Mouse (Mus musculus) adrenal gland, postnatal 10 days (tissue): ENCODE data around the gene Atp11b. TPM values are rescaled to one million over a fixed set of nuclear protein-coding genes. Genes with fewer than 3 reads are reported as not detected.

Experiments
- DNase-seq: peaks from one replicate; pipeline ENCODE4 v3.0.0; 2021; ENCODE audit warnings: mixed read lengths
- long read RNA-seq, 2 experiments: library from polyadenylated mRNA; stranded (forward); transcript quantifications; one replicate each; pipeline ENCODE4 v2.0.0; 2021
- total RNA-seq, 2 experiments: library from RNA; stranded (reverse); gene quantifications; 2 replicates each; pipeline ENCODE4 v1.2.3; 2021

Atp11b gene
- 10 to 100 TPM; 40.6 to 44.2 TPM for total RNA-seq
- long read RNA-seq, experiment 1, full-length matches to known transcripts: 25 of 34 reads
- long read RNA-seq, experiment 1, partial matches to known transcripts: 5 of 34 reads
- long read RNA-seq, experiment 1, other reads (novel, unspliced or antisense): 4 of 34 reads
- long read RNA-seq, experiment 2, full-length matches to known transcripts: 9 of 15 reads
- long read RNA-seq, experiment 2, partial matches to known transcripts: 0 of 15 reads
- long read RNA-seq, experiment 2, other reads (novel, unspliced or antisense): 6 of 15 reads

GRCm38 (mm10) chr3:35753825-35754767 lies at the start of gene Atp11b:
Gene Atp11b, plus strand, starts transcription at chr3:35754106.
- DNase-seq: peak; percentile 94

DNA sequence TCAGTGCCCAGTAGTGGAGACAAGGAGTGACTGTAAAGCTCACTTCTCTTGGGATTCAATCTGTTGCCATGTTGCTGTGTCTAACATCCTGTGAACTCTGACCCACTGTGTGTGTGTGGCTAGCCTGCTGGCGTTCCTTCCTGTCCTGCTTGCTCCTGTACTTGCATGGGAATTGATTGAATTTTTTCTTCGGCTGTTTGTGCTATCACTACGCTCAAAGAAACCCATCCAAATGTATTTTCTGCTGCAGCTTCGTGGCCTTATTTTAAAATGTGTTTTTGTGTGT lies 49.6 kb upstream of the Atp11b start:
- DNase-seq: peak; percentile 20

DNA sequence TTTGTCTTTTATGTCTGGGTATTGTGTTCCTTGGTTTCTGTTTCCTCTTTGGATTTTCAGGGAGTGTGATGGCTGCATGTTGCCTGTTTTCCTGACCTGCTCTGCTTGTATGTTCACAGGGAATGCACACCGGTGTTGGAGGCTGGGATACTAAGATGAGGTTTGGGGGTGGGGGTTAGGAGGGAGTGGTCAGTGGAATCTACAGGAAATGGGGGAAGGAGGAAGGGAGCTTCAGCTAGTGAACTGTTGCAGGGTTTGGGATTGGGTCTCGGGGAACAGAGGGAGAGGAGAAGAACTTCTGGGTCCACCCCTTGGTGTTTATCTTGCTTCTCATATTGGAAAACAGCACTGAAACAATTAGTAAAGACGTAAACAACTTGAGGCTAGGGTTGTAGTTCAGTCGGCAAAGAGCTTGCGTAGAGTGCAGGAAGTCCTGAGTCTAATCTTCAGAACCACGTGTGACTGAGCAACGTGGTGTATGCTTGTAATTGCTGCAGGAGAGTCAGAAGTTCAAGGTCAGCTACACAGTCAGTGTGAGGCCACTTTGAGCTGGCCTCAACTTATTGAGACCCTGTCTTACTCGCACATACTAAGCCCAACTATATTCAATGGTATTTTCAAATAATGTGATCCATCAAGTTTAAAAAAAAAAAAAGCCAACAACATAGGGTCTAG lies 34.2 kb upstream of the Atp11b start:
- DNase-seq: no peak

- DNase-seq: no peak
These were observed 33.1 kb upstream of the Atp11b start for GRCm38 (mm10) chr3:35720801-35721200.

DNA sequence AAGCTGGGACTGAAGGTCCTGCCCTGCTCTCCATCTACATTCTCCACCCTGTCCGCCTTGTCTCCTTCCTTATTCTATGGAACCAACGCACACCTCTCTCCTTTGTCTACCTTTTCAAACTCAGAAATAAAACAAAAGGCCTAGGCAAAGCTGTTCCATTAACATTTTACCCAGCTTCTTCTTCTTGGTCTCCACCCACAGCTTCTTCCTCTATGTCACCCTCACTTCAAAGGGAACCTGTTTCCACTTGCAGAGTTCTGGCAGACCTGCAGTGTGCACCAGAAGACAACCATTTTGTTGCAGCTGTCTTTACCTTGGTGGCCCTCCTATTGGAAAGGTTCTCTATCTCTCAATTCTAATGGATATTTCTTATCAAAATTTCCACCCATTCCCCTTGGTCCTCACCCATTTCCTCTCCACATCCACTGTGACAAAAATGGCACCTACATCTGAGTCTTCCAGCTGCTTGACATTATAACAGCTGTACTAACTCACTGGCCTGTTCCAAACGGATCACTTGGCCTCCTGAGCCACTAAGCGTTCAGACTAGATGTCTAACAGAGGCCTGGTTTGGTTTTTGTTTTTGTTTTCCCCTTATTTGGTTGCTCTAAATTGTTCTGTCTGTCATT lies 32.0 kb upstream of the Atp11b start:
- DNase-seq: no peak

GRCm38 (mm10) chr3:35722811-35723210 lies 31.1 kb upstream of the Atp11b start:
- DNase-seq: no peak

GRCm38 (mm10) chr3:35723586-35724322 lies 30.2 kb upstream of the Atp11b start:
- no peak for DNase-seq

DNA sequence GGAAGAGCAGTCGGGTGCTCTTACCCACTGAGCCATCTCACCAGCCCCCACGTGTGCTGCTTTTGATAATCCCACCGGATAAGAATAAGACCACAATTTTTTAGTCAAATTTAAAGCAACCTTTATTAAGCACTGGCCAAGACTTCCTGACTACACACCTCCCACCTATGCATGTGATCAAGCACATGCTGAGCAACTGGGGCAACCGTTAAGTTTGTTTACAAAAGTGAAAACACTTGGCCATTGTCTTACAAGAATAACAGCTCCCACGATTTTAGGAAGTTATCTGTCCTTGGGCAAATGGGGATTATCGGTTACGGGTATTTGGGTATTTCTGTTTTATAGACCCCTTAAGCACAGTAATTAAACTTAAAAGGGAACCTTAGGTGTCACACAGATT lies 28.8 kb upstream of the Atp11b start:
- DNase-seq: no peak

- DNase-seq: no peak
These were observed 27.0 kb upstream of the Atp11b start for GRCm38 (mm10) chr3:35726936-35727335.

DNA sequence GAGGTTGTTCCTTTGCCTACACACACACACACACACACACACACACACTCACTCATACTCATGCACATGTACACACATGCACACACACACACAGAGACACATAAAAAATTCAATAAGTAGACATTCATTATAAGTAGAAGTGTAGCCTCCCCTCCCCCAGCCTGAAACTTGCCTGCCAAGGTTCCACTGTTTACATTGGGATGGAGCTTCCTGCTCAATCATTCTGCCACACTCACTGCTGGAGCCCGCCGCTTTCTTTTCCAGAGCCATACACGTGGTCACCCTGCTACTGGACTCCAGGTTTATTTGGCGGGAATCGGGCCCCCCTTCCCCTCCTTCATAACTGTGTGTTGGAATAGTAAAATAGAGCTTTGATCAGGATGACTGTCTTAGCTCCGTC lies 24.4 kb upstream of the Atp11b start:
- no peak for DNase-seq

DNA sequence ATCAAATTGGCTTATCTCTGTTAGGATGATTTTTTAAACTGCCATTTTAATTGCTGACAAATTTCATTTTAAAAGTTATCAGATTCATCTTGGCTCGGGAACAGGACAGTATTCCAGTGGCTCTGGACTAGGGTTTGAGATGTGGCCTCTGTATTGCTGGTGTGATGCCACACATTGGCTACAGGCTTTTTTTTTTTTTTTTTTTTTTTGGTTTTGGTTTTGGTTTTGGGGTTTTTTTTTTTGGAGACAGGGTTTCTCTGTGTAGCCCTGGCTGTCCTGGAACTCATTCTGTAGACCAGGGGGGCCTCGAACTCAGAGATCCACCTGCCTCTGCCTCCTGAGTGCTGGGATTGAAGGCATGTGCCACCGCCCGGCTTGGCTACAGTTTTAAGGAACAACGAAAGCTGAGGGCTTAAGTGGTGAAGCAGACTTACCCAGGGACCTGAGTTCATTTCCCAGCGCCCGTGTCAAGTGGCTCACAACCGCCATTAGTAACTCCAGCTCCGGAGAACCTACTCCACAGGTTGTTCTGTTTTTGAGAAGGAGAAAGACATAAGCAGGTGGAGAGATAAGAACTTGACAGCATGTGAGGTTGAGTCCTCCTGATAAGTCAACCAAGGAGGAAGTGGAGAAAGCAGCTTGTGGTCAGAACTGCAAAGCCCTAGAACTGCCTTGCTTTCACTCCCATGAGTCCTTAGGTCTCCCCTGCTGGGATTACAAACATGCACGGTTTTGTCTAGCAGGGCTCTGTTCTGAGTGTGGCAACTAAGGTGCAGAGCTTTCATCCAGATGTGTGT lies 21.7 kb upstream of the Atp11b start:
- no peak for DNase-seq

- no peak for DNase-seq
These were observed 21.1 kb upstream of the Atp11b start for GRCm38 (mm10) chr3:35732778-35733147.

DNA sequence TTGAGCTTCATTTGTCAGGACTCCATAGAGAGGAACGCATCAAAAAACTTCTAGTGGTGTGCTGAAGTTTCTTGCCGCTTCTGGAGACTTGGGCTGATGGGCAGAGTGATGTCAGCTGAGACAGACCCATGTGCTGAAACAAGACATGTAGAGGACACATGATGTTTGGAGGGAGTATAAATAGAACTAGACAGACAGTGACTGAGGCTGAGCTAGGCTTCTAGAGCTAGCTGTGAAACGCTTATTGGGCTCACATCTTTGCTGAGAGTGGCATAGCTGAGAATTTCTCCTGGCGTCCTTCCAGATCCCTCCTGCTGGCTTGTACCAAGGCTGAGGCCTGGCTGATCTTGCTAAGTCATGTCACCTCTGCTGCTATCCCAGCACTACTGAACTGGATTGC lies 19.4 kb upstream of the Atp11b start:
- DNase-seq: no peak

GRCm38 (mm10) chr3:35738071-35738470 lies 15.8 kb upstream of the Atp11b start:
- no peak for DNase-seq

DNA sequence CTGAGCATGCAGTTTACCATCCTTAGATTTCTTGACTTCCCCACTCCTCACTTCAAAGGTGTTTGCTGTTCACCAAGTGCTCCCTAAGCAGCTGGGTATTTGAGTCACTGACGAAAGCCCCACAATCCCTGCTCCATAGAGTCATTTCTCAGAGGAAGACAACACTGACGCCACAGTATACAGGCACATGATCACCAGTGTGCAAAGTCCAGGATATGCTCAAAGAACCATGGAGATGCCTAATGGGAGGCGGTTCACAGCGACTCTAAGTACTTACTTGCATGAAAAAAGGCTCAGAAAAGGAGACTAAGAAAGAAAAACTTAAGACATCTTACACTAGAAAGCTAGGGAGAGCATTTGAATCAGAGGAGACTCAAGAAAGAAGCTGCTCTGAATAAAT lies 8.9 kb upstream of the Atp11b start:
- no peak for DNase-seq

DNA sequence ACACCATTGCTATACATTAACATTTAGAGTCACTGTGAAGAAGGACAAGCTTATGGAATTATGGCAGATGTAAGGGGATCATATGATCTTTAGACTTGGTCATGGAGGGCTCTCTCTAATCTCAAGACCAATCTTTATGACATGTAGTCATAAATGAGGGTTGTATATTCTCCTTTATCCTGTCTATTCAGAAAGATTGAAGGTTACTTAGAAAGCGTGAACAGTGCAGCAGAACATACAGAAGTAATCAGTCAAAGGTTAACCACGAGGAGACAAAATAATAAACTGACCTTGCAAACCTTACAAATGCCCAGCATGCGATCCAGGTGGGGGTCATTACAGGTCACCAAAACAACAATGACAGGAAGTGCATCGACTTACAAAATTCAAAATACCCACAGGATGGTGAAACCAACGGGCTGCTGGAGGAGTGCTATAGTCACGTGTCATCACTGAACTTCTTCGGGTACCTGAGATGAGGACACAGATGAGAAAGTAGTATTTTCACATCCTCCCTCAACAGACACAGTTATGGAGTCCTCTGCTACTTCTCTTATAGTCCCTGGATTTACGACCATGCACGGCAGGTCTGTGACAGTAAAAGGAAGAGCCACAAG lies 7.0 kb upstream of the Atp11b start:
- no peak for DNase-seq

DNA sequence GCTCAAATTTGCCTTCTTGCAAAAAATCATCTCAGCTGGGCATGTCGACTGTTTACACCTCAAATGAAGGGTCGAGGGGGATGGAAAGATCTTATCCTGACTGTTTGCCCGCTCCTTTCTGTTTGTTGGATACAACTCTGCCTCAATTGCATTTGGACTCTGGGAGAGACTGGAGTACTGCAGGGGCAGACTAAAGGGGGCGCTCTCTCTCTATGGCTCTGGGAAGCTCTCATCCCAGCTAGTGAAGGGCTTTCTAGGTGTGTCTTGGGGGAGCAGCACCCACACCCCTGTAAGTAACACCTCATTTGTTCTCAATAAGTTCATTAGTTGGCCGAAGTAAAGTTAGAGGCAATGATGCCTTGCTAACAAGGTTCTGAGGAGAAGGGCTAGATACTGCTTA lies 3.6 kb upstream of the Atp11b start:
- no peak for DNase-seq

GRCm38 (mm10) chr3:35751724-35752123 lies 2.2 kb upstream of the Atp11b start:
- DNase-seq: peak; percentile 10

- no peak for DNase-seq
These were observed 8.8 kb downstream of the Atp11b start for GRCm38 (mm10) chr3:35762735-35763134.
